Mouse (Mus musculus): ENCODE data around the gene Man1c1. TPM values are rescaled to one million over a fixed set of nuclear protein-coding genes. Genes with fewer than 3 reads are reported as not detected.

Gene Man1c1
- polyA plus RNA-seq, 1 experiment from 2014 or later, result 2.3 TPM

- Histone ChIP-seq H3K4me1 (peaks cover 61% of the 10 kb centered on the region), H3K9me3 (no peaks in the 10 kb centered on the region), H3K27ac (no peak overlapping the region), H3K4me3 (no peak overlapping the region), H3K27me3 (ENCODE audit: poor library complexity, severe bottlenecking) (no peaks in the 10 kb centered on the region), H3K36me3 (replicated peaks) (no peaks in the 10 kb centered on the region)
- WGBS, result 84% methylated on average over 7 of the region's 7 CpGs
- DNase-seq (ENCODE audit: extremely low spot score, low spot score), result no peak
Observed at GRCm38 (mm10) chr4:134600777-134601176, 103.3 kb downstream of the Man1c1 start.

- DNase-seq (ENCODE audit: extremely low spot score, low spot score), result no peak
- 93% methylated on average over 9 of the region's 9 CpGs for WGBS
- Histone ChIP-seq H3K36me3 (replicated peaks) (no peaks in the 10 kb centered on the region), H3K4me1 (peaks cover 61% of the 10 kb centered on the region), H3K27ac (no peak overlapping the region), H3K4me3 (no peak overlapping the region), H3K9me3 (no peaks in the 10 kb centered on the region), H3K27me3 (ENCODE audit: poor library complexity, severe bottlenecking) (no peaks in the 10 kb centered on the region)
Observed at GRCm38 (mm10) chr4:134600060-134600459, 104.0 kb downstream of the Man1c1 start.

GRCm38 (mm10) chr4:134596816-134597692 is 107.0 kb downstream of the Man1c1 start:
- Histone ChIP-seq H3K4me1 (peaks cover 32% of the 10 kb centered on the region), H3K27ac (peak overlapping the region; percentile 52; the same call in 1 of the 2 replicates), H3K36me3 (replicated peaks) (no peaks in the 10 kb centered on the region), H3K4me3 (no peak overlapping the region), H3K9me3 (no peaks in the 10 kb centered on the region), H3K27me3 (ENCODE audit: poor library complexity, severe bottlenecking) (no peaks in the 10 kb centered on the region)
- WGBS, result 89% methylated on average over 10 of the region's 10 CpGs
- DNase-seq (ENCODE audit: extremely low spot score, low spot score), result no peak

- peaks cover 28% of the 10 kb centered on the region for H3K4me1 ChIP-seq
- no peaks in the 10 kb centered on the region for H3K27me3 ChIP-seq (ENCODE audit: poor library complexity, severe bottlenecking)
- H3K9me3 ChIP-seq, result no peaks in the 10 kb centered on the region
- no peaks in the 10 kb centered on the region for H3K36me3 ChIP-seq (replicated peaks)
- H3K27ac ChIP-seq, result no peak overlapping the region
- H3K4me3 ChIP-seq, result no peak overlapping the region
- WGBS, result 88% methylated on average over 10 of the region's 10 CpGs
- DNase-seq (ENCODE audit: extremely low spot score, low spot score), result no peak
Observed at GRCm38 (mm10) chr4:134594731-134595439, 109.2 kb downstream of the Man1c1 start.

GRCm38 (mm10) chr4:134592442-134592841 is 111.6 kb downstream of the Man1c1 start:
- Histone ChIP-seq H3K4me3 (no peak overlapping the region), H3K27ac (no peak overlapping the region)
- 81% methylated on average over 4 of the region's 4 CpGs for WGBS

GRCm38 (mm10) chr4:134591506-134592061 is 112.5 kb downstream of the Man1c1 start:
- H3K4me3 ChIP-seq, result no peak overlapping the region
- peak overlapping the region; percentile 9; the same call in 1 of the 2 replicates for H3K27ac ChIP-seq
- 0 out of 2 replicates have a peak, but pooled peaks cover 3% of the 10 kb centered on the region for H3K36me3 ChIP-seq (replicated peaks)
- DNase-seq (ENCODE audit: extremely low spot score, low spot score), result no peak
- H3K9me3 ChIP-seq, result no peaks in the 10 kb centered on the region
- H3K4me1 ChIP-seq, result peaks cover 25% of the 10 kb centered on the region
- 52% methylated on average over 11 of the region's 11 CpGs for WGBS
- H3K27me3 ChIP-seq (ENCODE audit: poor library complexity, severe bottlenecking), result no peaks in the 10 kb centered on the region

More at GRCm38 (mm10) chr4:134592442-134592841, 111.6 kb downstream of the Man1c1 start:
- Histone ChIP-seq H3K9me3 (no peaks in the 10 kb centered on the region), H3K4me1 (peaks cover 31% of the 10 kb centered on the region), H3K36me3 (replicated peaks) (0 out of 2 replicates have a peak, but pooled peaks cover 3% of the 10 kb centered on the region), H3K27me3 (ENCODE audit: poor library complexity, severe bottlenecking) (no peaks in the 10 kb centered on the region)
- DNase-seq (ENCODE audit: extremely low spot score, low spot score), result no peak

- Histone ChIP-seq H3K4me3 (no peak overlapping the region), H3K36me3 (replicated peaks) (0 out of 2 replicates have a peak, but pooled peaks cover 3% of the 10 kb centered on the region), H3K27ac (no peak overlapping the region), H3K27me3 (ENCODE audit: poor library complexity, severe bottlenecking) (no peaks in the 10 kb centered on the region), H3K9me3 (no peaks in the 10 kb centered on the region), H3K4me1 (peaks cover 23% of the 10 kb centered on the region)
- no peak for DNase-seq (ENCODE audit: extremely low spot score, low spot score)
- WGBS, result 84% methylated on average over 10 of the region's 10 CpGs
Observed at GRCm38 (mm10) chr4:134590227-134590926, 113.7 kb downstream of the Man1c1 start.

GRCm38 (mm10) chr4:134589786-134590185 is 114.3 kb downstream of the Man1c1 start:
- Histone ChIP-seq H3K27ac (no peak overlapping the region), H3K4me1 (peaks cover 23% of the 10 kb centered on the region), H3K4me3 (no peak overlapping the region), H3K36me3 (replicated peaks) (0 out of 2 replicates have a peak, but pooled peaks cover 3% of the 10 kb centered on the region), H3K27me3 (ENCODE audit: poor library complexity, severe bottlenecking) (no peaks in the 10 kb centered on the region), H3K9me3 (no peaks in the 10 kb centered on the region)
- 80% methylated on average over 9 of the region's 9 CpGs for WGBS
- no peak for DNase-seq (ENCODE audit: extremely low spot score, low spot score)

GRCm38 (mm10) chr4:134588951-134589350 is 115.1 kb downstream of the Man1c1 start:
- no peak overlapping the region for H3K4me3 ChIP-seq
- H3K9me3 ChIP-seq, result no peaks in the 10 kb centered on the region
- H3K4me1 ChIP-seq, result peaks cover 23% of the 10 kb centered on the region
- WGBS, result 93% methylated on average over 5 of the region's 5 CpGs
- 0 out of 2 replicates have a peak, but pooled peaks cover 3% of the 10 kb centered on the region for H3K36me3 ChIP-seq (replicated peaks)
- no peaks in the 10 kb centered on the region for H3K27me3 ChIP-seq (ENCODE audit: poor library complexity, severe bottlenecking)
- no peak overlapping the region for H3K27ac ChIP-seq
- DNase-seq (ENCODE audit: extremely low spot score, low spot score), result no peak

GRCm38 (mm10) chr4:134588287-134588686 is 115.8 kb downstream of the Man1c1 start:
- DNase-seq (ENCODE audit: extremely low spot score, low spot score), result no peak
- Histone ChIP-seq H3K4me1 (peaks cover 23% of the 10 kb centered on the region), H3K9me3 (no peaks in the 10 kb centered on the region), H3K27ac (no peak overlapping the region), H3K4me3 (no peak overlapping the region), H3K36me3 (replicated peaks) (0 out of 2 replicates have a peak, but pooled peaks cover 3% of the 10 kb centered on the region), H3K27me3 (ENCODE audit: poor library complexity, severe bottlenecking) (no peaks in the 10 kb centered on the region)
- 87% methylated on average over 9 of the region's 9 CpGs for WGBS

- Histone ChIP-seq H3K27me3 (ENCODE audit: poor library complexity, severe bottlenecking) (no peaks in the 10 kb centered on the region), H3K4me1 (peaks cover 23% of the 10 kb centered on the region), H3K4me3 (no peak overlapping the region), H3K36me3 (replicated peaks) (0 out of 2 replicates have a peak, but pooled peaks cover 3% of the 10 kb centered on the region), H3K27ac (no peak overlapping the region), H3K9me3 (no peaks in the 10 kb centered on the region)
- no peak for DNase-seq (ENCODE audit: extremely low spot score, low spot score)
- 72% methylated on average over 11 of the region's 11 CpGs for WGBS
Observed at GRCm38 (mm10) chr4:134587636-134588197, 116.4 kb downstream of the Man1c1 start.

- Histone ChIP-seq H3K9me3 (no peaks in the 10 kb centered on the region), H3K27ac (no peak overlapping the region), H3K27me3 (ENCODE audit: poor library complexity, severe bottlenecking) (no peaks in the 10 kb centered on the region), H3K4me1 (peaks cover 22% of the 10 kb centered on the region), H3K36me3 (replicated peaks) (0 out of 2 replicates have a peak, but pooled peaks cover 3% of the 10 kb centered on the region), H3K4me3 (no peak overlapping the region)
- no peak for DNase-seq (ENCODE audit: extremely low spot score, low spot score)
- 70% methylated on average over 1 of the region's 1 CpGs for WGBS
Observed at GRCm38 (mm10) chr4:134586631-134587030, 117.5 kb downstream of the Man1c1 start.

Data from forebrain, embryonic 10.5 days (tissue).